Mouse (Mus musculus) regulatory T cell (primary cell): ENCODE measurements at regions not wholly inside any gene's neighbourhood (a gene's known extent, or its start where the extent isn't known, plus 50 kb on each side); places are given as distances from the start of the nearest gene placed in this dataset.

Experiments
- in situ Hi-C: fragments of 300-600 bp; cut with MboI, MseI; formaldehyde crosslinking; loops from one replicate; pipeline ENCODE4 v1.15.1; 2025; ENCODE audit warnings: high pct_unique_total_duplicates

GRCm38 (mm10) chr12:79968676-79969075, 144.1 kb downstream of the Zfp36l1 start:
- in situ Hi-C loops: no loop called here

DNA sequence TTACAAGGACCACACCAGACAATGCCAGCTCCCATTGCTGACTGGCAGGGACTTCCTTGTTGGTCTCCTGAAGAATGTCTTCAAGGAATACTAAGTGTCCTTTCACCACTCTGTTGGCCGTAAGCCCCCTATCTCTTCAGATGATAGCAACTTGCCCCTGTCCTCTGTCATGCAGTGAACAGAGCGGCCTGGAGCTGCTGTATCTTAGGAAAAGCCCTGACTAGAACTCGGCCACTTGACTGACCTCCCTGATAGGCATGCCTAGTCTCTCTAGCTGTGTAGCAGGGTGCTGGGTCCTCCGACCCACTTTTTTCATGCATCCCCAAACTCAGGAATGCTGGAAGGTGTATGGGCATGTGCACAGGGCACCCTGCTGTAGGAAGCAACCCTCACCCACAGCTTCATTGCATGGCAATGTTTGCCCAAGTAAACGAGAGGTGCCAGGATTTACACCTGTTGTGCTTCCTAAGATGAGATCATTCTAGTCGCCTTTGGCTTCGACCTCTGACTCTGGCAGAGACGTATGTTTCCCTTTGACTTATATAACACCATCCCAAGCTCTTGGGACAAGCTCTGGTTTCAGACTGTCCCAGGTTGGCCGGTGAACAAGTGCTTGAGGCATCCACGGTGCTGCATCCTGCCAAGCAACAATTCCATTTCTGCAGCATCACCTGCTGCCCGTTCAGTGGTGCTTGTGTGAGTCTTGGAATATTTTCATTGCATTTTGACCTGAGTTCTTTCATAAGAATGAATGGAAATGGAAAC, 145.1 kb downstream of the Zfp36l1 start:
- in situ Hi-C loops: no loop called here

DNA sequence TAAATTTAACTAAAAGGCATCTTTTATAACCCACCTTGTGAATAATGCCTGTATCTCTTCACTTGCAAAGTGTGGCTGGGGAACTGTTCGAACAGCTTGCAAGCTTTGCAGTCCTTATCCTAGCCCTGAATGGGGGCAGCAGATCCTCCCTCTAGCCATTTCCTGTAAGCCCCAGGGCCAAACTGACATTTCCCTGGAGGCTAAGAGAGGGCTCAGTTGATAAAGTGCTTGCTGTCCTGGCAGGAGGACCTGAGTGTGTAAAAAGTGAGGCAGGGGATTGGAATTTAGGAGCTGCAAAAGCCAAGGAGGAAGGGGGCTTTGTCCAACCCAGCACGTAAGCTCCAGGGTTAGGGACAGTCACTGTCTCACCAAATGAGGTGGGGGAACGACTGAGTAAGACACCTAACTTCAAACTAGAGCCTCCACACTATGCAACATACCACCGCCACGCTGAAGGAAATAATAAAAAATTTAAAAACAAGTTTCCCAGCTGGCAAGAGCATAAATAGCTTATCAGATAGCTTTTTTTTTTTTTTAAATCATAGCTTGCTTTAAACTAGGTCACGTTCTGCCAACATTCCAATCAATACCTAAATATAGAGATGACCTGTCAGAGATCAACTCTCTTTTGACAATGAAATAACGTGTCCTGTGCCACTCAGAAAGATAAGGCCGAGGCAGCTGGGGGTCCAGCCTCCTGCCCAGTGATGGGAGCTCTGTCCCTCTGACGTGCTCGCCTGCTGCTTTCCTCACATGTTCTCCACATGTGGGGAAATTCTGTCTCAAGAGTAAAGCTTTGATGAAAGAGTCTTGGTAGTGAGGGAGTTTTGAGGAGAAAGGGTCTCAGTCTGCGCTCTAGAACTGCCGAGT, 146.0 kb downstream of the Zfp36l1 start:
- in situ Hi-C loops: no loop called here

DNA sequence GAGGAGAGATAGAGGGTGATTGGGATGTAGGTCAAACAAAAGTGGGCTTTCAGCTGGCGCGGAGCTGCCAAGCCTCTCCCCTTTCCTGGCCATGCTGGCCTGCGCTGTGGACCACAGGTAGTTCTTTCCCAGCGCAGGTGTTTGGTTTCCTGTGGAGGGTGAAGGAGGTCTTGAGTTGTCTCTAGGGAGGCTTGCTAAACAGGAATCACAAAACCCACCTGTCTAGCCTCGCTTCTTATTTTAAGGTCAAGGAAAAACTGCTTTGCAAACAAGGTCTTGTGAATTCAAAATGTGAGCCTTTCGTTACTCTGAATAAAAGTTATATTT, 146.6 kb downstream of the Zfp36l1 start:
- in situ Hi-C loops: no loop called here

DNA sequence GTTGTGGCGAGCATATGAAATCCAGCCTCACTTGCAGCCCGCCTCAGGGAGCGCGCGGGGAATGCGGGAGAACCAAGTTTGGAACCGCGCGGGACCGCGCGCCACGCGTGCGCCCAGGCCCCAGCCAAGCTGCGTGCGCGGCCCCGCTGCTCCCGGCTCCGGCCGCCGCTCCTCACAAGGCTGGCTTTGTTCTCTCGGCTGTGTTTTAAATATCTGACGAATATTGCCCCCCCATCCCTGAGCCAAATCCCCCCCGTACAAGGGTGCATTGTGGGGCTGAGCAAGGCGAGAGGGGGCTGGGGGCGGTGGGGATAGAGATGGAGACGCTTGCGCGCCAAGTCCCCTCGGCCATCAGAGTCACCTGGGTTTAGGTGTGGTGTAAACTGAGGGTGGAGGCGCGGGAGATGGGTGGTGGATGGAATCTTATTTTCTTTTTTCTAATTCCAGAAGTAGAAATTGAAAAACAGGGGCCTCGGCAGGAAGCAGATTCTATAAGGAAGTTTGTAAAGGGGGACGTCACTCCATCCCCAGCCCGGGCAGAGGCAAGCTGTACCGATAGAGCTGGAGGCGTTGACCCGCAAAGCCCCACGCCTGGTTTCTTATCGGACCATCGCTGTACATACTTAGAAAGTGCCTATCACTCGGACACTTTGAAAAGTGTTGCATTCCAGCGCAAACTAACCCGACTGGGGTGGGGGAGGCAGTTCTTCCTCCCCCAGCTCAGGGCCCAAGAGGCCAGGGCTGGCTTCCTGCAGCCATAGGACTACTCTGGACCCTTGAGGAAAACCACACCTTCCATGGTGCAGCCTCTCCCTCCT, 147.1 kb downstream of the Zfp36l1 start:
- in situ Hi-C loops: no loop called here

DNA sequence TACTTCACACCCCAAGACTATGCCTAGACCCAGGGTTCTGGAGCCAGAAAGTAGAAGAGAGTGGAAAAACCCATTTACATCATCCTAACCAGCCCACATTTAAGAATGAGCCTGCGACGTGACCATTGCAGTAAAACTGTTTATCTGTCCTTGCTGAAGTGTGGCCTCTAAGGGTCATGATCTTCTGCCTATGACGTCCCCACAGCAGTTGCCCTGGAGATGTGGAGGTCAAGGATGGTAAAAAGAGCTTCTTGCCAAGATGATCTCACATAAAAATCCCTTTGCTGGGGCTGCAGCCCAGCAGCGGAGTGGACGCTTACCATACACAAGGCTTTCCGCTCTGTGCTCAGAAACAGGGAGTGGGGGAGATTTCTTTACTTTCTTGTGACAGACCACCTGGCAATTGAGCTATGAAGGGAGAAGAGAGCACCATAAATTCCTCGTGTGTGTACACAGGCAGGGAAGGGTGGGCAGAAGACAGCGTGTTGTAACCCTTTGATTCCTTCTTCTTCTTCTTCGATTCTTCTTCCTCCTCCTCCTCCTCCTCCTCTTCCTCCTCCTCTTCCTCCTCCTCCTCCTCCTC, 149.3 kb downstream of the Zfp36l1 start:
- in situ Hi-C loops: no loop called here

GRCm38 (mm10) chr12:79962649-79963236, 150.1 kb downstream of the Zfp36l1 start:
- in situ Hi-C loops: no loop called here

DNA sequence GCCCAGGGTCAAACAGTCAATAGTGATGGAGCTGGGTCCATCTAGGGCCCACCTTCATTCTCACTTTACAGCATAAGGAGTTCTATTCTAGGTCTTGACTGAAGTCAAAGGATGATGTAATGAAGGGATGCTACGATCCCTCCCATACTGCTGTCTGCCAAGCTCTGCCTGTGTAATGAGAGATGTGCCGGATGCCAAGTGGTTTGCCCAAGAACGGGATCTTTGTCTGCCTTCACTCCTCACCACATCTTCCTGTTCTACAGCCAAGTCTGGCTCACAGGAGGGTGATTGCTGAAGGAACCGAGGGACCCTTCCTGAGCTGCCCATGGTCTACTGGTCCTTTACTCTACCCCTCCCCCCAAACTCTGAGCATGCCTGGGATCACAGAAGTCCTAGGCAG, 150.9 kb downstream of the Zfp36l1 start:
- in situ Hi-C loops: no loop called here

DNA sequence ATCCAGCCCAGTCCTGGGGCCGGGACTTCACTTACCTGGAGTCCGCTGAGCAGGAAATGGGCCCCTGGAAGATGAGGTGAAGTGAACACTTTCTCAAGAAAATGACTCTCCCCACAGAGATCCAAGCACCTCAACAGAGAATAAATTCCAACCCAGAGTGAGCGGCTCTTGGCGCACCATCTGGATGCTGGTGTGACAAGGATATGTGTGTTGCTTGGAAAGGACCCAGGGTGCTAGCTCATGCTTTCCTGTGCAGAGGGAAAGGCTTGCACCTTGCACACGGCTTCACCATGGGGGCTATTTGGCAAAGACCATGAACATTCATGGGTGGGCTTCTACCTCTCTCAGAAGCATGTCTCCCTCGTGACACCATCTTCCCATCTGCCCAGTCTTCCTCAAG, 151.7 kb downstream of the Zfp36l1 start:
- in situ Hi-C loops: no loop called here

DNA sequence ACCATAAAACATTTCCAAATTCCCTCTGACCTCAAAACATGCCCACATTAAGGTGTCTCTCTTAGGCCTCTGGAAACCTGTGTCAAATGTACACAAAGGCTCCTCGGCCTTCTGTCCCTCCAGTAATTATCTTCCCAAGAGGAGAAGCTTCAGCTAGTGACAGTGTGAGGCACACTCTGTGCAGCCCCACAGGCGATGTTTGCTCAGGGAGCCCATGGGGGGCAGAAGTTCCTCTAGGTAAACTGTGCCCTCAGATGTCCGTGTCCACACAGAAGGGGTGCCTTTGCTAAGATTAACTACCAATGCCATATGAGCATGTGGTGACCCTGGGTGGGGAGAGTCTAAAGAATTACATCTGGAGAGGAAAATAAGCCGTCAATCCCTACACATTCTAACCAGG, 152.4 kb downstream of the Zfp36l1 start:
- in situ Hi-C loops: no loop called here

- in situ Hi-C loops: no loop called here
Measured at GRCm38 (mm10) chr12:79959540-79960305, 153.1 kb downstream of the Zfp36l1 start.

- in situ Hi-C loops: no loop called here
Measured at GRCm38 (mm10) chr12:79957211-79957610, 155.6 kb downstream of the Zfp36l1 start.

DNA sequence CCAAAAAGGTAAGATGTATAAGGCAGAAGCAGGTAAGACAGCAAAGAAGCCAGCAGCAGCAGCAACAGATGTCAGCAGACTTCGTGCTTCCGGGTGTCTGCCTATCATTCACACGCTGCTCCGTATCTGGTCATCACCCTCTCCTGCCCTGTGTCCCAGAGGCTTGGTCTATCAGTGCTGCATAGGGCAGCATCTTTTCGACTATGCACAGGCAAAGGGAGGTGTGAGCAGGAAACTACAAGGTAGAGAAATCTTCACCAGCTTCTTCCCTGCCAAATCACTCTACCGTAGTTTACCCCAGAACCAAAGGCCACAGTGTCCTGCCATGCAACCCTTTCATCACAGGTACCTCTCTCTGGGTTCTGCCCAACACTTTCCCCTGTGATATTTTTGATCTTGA, 156.5 kb downstream of the Zfp36l1 start:
- in situ Hi-C loops: no loop called here

DNA sequence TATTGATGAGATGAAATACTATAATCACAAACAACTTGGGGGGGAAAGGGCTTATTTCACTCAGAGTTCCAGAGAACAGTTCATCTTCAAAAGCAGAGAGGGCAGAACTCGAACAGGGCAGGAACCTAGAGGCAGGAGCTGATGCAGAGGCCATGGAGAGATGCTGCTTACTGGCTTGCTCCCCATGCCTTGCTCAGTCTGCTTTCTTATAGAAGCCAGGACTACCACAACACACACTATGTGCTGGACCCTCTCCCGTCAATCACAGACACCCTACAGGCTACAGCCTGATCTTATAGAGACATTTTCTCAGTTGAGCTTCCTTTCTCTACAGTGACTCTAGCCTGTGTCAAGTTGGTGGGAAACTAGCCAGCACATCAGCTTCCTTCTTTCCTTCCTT, 157.3 kb downstream of the Zfp36l1 start:
- in situ Hi-C loops: no loop called here

- in situ Hi-C loops: no loop called here
Measured at GRCm38 (mm10) chr12:79950579-79951112, 162.2 kb downstream of the Zfp36l1 start.

DNA sequence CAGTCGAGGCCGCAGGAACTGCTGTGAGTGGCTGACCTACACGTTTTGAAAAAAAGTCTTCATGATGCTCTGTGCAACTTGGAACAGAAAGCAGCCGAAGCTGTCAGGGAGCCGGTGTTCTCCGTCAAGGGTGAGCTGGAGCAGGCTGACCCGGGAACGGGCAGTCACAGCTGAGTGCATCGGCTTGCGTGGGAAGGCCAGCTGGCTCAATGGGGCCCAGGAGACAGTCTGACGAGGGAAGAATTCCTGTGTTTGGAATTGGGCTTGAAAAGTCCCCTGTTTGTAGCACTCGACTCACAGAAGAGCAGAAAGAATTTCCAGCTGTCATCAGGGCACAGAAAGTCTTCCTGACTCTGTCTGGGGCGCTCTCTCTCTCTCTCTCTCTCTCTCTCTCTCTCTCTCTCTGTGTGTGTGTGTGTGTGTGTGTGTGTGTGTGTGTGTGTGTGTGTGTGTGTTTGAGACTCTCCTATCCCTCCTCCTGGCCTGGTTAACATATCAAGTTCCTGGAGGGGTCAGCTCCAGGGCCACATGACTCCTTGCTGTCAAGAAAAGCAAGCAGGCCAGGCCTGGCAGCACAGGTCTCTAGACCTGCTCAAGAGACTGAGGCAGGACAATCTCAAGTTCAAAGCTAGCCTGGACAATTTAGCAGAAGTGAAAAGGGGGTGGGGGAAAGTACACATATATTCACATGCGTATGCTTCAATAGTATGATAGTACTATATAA, 163.6 kb downstream of the Zfp36l1 start:
- in situ Hi-C loops: no loop called here

DNA sequence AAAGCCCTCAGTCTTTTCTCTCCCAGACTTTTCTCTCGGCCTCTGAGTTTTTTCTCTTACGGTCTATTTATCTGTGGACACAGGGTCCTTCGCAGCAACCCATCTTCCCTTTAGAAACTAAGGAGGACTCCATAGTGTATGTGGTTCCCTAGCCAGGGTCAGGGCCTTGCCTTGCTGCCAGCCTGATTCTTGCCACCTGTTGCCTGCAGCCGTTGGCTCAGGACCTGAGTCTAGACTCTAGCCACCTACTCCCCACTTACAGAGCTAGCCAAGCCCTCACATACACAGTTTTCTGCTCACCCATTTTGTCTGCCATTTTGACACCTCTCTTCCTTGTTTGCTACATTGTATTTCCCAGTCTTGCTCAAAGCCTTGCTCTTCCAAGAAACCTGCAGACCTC, 165.2 kb downstream of the Zfp36l1 start:
- in situ Hi-C loops: no loop called here

GRCm38 (mm10) chr12:79946777-79947176, 166.0 kb downstream of the Zfp36l1 start:
- in situ Hi-C loops: no loop called here

DNA sequence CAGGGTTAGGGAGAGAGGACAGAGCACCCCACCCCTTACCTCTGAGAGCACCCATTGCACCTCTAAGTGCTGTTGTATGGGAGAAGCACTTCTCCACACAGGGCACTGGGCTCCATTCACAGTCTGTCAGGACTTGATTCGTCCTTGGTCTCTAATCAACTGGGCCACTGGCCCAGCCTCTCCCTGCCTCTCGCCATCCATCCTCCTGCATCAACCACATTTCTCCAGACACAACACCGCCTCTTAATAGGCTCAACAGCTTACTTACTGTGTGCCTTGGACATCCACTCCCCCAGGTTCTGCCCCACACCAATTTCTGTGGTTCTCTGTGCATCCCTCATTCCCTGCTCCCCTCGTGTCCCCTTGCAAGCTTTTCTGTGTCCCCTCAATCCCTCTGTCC, 166.9 kb downstream of the Zfp36l1 start:
- in situ Hi-C loops: no loop called here
